Mouse (Mus musculus): ENCODE results near the gene BC028528. TPM values are rescaled to one million over a fixed set of nuclear protein-coding genes. Genes with fewer than 3 reads are reported as not detected.
"Not testable (repeated sequence)": the region's sequence is repeated elsewhere in the genome, so short reads cannot be mapped to it uniquely, and the experiment has no call there.

Gene BC028528
- polyA plus RNA-seq, 1 experiment from 2014 or later: 26.3 TPM

GRCm38 (mm10) chr3:95928658-95929503 lies 37.1 kb upstream of the BC028528 start, which contains the start of gene Anp32e:
TSS of gene Anp32e (plus strand) at chr3:95929246.
- Histone ChIP-seq H3K4me2 (peak within 1 kb of the TSS; percentile 76), H3K27ac (ENCODE audit: poor library complexity, severe bottlenecking) (peak within 1 kb of the TSS; percentile 88), H3K4me3 (peak within 1 kb of the TSS; percentile 88), H3K27me3 (replicated peaks) (no peaks in the 10 kb centered on the region), H3K9me3 (replicated peaks) (no peaks in the 10 kb centered on the region), H3K9ac (peak within 1 kb of the TSS; percentile 97), H3K4me1 (replicated peaks) (peaks cover 25% of the 10 kb centered on the region), H3K36me3 (peaks cover 8% of the 10 kb centered on the region)
- peak; percentile 100 for ATAC-seq (ENCODE audit: insufficient number of reproducible peaks, low FRiP score)
- WGBS: under 1% methylated on average over 49 of the region's 49 CpGs

- Histone ChIP-seq H3K27ac (ENCODE audit: poor library complexity, severe bottlenecking) (peak overlapping the region; percentile 88), H3K9ac (peak overlapping the region; percentile 71), H3K27me3 (replicated peaks) (no peaks in the 10 kb centered on the region), H3K36me3 (peaks cover 2% of the 10 kb centered on the region; the same call in 1 of the 2 replicates), H3K4me3 (peak overlapping the region; percentile 88), H3K9me3 (replicated peaks) (no peaks in the 10 kb centered on the region), H3K4me2 (peak overlapping the region; percentile 75), H3K4me1 (replicated peaks) (peaks cover 25% of the 10 kb centered on the region)
- ATAC-seq (ENCODE audit: insufficient number of reproducible peaks, low FRiP score): no peak
- 54% methylated on average over 6 of the region's 6 CpGs for WGBS
These were observed 36.5 kb upstream of the BC028528 start for GRCm38 (mm10) chr3:95928261-95928657.

DNA sequence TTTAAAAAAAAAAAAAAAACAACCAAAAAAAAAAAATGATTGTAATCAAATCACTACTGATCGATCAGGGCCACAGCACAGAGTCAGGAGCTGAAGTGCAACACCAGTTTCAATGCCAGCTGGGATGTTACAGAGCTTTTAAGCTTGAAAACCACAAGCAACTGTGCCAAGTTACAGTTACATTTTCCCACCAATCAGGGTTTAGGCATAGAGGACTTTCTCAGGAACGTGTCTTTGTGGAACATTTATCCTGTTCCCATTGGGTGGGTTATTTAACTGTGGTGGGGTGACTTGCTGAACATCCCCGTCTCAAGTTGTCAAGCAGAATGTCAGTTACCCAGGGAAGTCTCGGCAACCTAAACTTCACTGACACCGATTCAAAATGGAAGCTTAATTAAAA lies 33.3 kb upstream of the BC028528 start:
- WGBS: 76% methylated on average over 5 of the region's 5 CpGs
- Histone ChIP-seq H3K9ac (no peak overlapping the region), H3K27ac (ENCODE audit: poor library complexity, severe bottlenecking) (no peak overlapping the region), H3K4me3 (no peak overlapping the region), H3K4me1 (replicated peaks) (peaks cover 14% of the 10 kb centered on the region), H3K9me3 (replicated peaks) (no peaks in the 10 kb centered on the region), H3K36me3 (no peaks in the 10 kb centered on the region), H3K27me3 (replicated peaks) (no peaks in the 10 kb centered on the region), H3K4me2 (no peak overlapping the region)
- ATAC-seq (ENCODE audit: insufficient number of reproducible peaks, low FRiP score): no peak

DNA sequence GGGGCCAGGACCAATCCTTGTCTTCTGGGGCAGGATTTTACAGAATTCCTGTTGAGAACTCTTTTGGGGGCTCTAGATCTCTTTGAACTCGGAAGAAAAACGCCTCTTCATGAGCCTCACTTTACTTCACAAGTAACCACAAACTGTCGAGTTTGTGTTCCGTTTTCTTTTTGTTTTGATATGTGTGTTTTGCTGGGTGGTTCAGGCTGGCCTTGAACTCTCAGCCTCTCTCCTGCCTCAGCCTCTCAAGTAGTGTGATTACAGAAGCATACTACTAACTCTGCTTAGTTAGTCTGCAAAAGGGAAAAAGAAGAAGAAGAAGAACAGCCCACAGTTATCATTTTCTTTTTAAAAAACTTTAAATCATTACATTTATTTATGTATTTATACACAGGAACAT lies 32.4 kb upstream of the BC028528 start:
- ATAC-seq (ENCODE audit: insufficient number of reproducible peaks, low FRiP score): no peak
- WGBS: 58% methylated on average over 4 of the region's 4 CpGs

DNA sequence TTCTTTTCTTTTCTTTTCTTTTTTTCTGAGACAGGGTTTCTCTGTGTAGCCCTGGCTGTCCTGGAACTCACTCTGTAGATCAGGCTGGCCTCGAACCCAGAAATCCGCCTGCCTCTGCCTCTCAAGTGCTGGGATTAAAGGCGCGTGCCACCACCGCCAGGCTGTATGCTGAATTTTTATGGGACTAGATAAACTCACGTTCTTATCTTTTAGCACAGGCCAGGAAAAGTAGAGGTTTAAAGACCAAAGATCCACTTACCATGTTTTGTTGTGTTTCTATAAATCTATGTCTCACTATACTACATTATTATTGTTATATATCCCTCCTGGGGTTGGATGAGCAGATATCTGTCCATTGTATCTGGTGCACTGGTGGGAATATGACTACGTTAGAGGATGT lies 31.6 kb upstream of the BC028528 start:
- peaks cover 14% of the 10 kb centered on the region for H3K4me1 ChIP-seq (replicated peaks)
- not testable (repeated sequence) for H3K9ac ChIP-seq; H3K4me3 ChIP-seq; H3K27me3 ChIP-seq (replicated peaks); H3K36me3 ChIP-seq; H3K27ac ChIP-seq (ENCODE audit: poor library complexity, severe bottlenecking); H3K4me2 ChIP-seq; H3K9me3 ChIP-seq (replicated peaks); ATAC-seq (ENCODE audit: insufficient number of reproducible peaks, low FRiP score)
- WGBS: 81% methylated on average over 7 of the region's 7 CpGs

More for the DNA sequence above, 32.4 kb upstream of the BC028528 start:
- H3K36me3 ChIP-seq: no peaks in the 10 kb centered on the region
- no peak overlapping the region for H3K4me3 ChIP-seq
- H3K9me3 ChIP-seq (replicated peaks): no peaks in the 10 kb centered on the region
- H3K4me2 ChIP-seq: no peak overlapping the region
- H3K9ac ChIP-seq: no peak overlapping the region
- no peak overlapping the region for H3K27ac ChIP-seq (ENCODE audit: poor library complexity, severe bottlenecking)
- H3K27me3 ChIP-seq (replicated peaks): no peaks in the 10 kb centered on the region
- peaks cover 14% of the 10 kb centered on the region for H3K4me1 ChIP-seq (replicated peaks)

- not testable (repeated sequence) for H3K4me3 ChIP-seq; H3K4me2 ChIP-seq; H3K27me3 ChIP-seq (replicated peaks); H3K36me3 ChIP-seq; H3K9me3 ChIP-seq (replicated peaks); H3K27ac ChIP-seq (ENCODE audit: poor library complexity, severe bottlenecking); H3K9ac ChIP-seq; ATAC-seq (ENCODE audit: insufficient number of reproducible peaks, low FRiP score)
- 45% methylated on average over 2 of the region's 2 CpGs for WGBS
- peaks cover 13% of the 10 kb centered on the region for H3K4me1 ChIP-seq (replicated peaks)
These were observed 28.7 kb upstream of the BC028528 start for GRCm38 (mm10) chr3:95920532-95920931.

DNA sequence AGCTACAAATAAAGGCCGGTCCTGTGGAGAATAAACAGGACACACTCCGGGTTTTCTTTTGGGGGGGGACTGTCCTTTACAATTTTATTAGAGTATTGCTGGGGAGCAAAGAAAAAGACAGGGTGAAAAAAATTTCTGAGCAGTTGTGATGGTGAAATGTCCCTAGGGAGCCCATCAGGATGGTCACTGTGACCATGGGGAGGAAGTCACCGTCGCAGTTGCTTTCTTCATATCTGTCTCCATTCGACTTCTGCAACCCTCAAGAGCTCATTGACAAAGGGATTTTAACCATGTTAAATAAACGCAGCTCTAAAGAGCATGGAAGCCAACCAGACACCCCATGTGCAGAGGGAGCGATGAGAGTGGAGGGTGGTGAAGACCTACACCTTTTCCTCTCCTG lies 25.0 kb upstream of the BC028528 start:
- Histone ChIP-seq H3K36me3 (no peaks in the 10 kb centered on the region), H3K4me1 (replicated peaks) (peaks cover 13% of the 10 kb centered on the region), H3K4me3 (no peak overlapping the region), H3K27ac (ENCODE audit: poor library complexity, severe bottlenecking) (no peak overlapping the region), H3K9me3 (replicated peaks) (no peaks in the 10 kb centered on the region), H3K9ac (no peak overlapping the region), H3K27me3 (replicated peaks) (no peaks in the 10 kb centered on the region), H3K4me2 (no peak overlapping the region)
- 71% methylated on average over 7 of the region's 7 CpGs for WGBS
- no peak for ATAC-seq (ENCODE audit: insufficient number of reproducible peaks, low FRiP score)

DNA sequence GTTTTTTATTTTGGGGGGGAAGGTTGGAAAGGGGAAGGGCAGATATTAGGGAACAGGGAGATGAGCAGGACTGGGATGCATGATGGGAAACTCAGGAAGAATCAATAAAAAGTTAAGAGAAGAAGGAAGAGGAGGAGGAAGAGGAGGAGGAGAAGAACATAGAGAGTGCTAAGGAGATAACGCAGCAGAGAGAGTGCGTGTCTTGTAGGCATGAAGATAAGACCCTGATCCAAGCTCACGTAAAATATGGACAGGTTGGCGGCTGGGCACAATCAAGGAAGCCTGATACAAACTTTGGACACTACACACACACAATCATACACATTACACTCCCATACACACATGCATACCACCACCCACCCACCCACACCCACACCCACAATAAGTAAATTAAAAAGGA lies 22.9 kb upstream of the BC028528 start:
- no peak for ATAC-seq (ENCODE audit: insufficient number of reproducible peaks, low FRiP score)
- no peak overlapping the region for H3K27ac ChIP-seq (ENCODE audit: poor library complexity, severe bottlenecking)
- no peaks in the 10 kb centered on the region for H3K9me3 ChIP-seq (replicated peaks)
- no peak overlapping the region for H3K4me3 ChIP-seq
- no peak overlapping the region for H3K9ac ChIP-seq
- 66% methylated on average over 4 of the region's 4 CpGs for WGBS
- 0 out of 2 replicates have a peak, but pooled peaks cover 4% of the 10 kb centered on the region for H3K4me1 ChIP-seq (replicated peaks)
- no peaks in the 10 kb centered on the region for H3K27me3 ChIP-seq (replicated peaks)
- H3K36me3 ChIP-seq: no peaks in the 10 kb centered on the region
- H3K4me2 ChIP-seq: no peak overlapping the region

GRCm38 (mm10) chr3:95907613-95908012 lies 15.8 kb upstream of the BC028528 start:
- ATAC-seq (ENCODE audit: insufficient number of reproducible peaks, low FRiP score): no peak
- no peak overlapping the region for H3K9ac ChIP-seq
- 42% methylated on average over 4 of the region's 4 CpGs for WGBS
- no peaks in the 10 kb centered on the region for H3K27me3 ChIP-seq (replicated peaks)
- no peak overlapping the region for H3K4me3 ChIP-seq
- H3K9me3 ChIP-seq (replicated peaks): no peaks in the 10 kb centered on the region
- no peaks in the 10 kb centered on the region for H3K36me3 ChIP-seq
- H3K27ac ChIP-seq (ENCODE audit: poor library complexity, severe bottlenecking): no peak overlapping the region
- H3K4me2 ChIP-seq: no peak overlapping the region
- peaks cover 33% of the 10 kb centered on the region for H3K4me1 ChIP-seq (replicated peaks)

GRCm38 (mm10) chr3:95906860-95907259 lies 15.1 kb upstream of the BC028528 start:
- Histone ChIP-seq H3K4me1 (replicated peaks) (peaks cover 40% of the 10 kb centered on the region), H3K9me3 (replicated peaks) (no peaks in the 10 kb centered on the region), H3K36me3 (no peaks in the 10 kb centered on the region), H3K27me3 (replicated peaks) (no peaks in the 10 kb centered on the region), H3K9ac (peak overlapping the region; percentile 58), H3K4me3 (peak overlapping the region; percentile 50), H3K4me2 (peak overlapping the region; percentile 73), H3K27ac (ENCODE audit: poor library complexity, severe bottlenecking) (no peak overlapping the region)
- ATAC-seq (ENCODE audit: insufficient number of reproducible peaks, low FRiP score): no peak
- WGBS: under 1% methylated on average over 12 of the region's 12 CpGs

DNA sequence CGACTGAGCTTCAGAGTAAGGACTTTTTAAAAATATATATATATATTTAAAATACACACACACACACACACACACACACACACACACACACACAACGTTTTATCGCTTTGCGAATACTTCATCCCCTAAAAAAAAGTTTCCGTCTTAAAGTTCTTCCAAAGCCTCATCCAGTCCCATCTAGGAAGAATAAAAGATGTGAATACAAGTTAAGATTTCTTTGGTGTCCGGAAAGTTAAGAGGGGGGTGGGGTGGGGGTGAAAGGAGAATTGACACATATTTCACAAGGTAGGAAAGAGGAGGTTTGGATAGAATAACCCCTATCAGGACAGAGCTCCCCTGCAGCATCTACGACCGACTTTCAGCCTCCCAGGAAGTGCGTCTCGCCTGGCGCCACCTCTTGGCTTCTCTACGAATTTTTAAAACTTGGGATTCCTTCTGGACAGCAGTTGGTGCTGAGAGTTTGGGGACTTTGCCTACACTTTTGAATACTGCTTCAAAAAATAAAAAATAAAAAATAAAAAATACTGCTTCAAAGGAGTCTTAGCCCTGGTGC lies 14.2 kb upstream of the BC028528 start:
- Histone ChIP-seq H3K27me3 (replicated peaks) (no peaks in the 10 kb centered on the region), H3K4me3 (peak overlapping the region; percentile 50), H3K4me1 (replicated peaks) (peaks cover 44% of the 10 kb centered on the region), H3K4me2 (peak overlapping the region; percentile 73), H3K9me3 (replicated peaks) (no peaks in the 10 kb centered on the region), H3K36me3 (no peaks in the 10 kb centered on the region), H3K27ac (ENCODE audit: poor library complexity, severe bottlenecking) (no peak overlapping the region), H3K9ac (peak overlapping the region; percentile 77)
- 1% methylated on average over 12 of the region's 12 CpGs for WGBS
- ATAC-seq (ENCODE audit: insufficient number of reproducible peaks, low FRiP score): peak; percentile 22; the same call in 1 of the 2 replicates
